Mouse (Mus musculus) myocyte (in vitro differentiated cells): ENCODE measurements around the gene Rxfp4. TPM values are rescaled to one million over a fixed set of nuclear protein-coding genes. Genes with fewer than 3 reads are reported as not detected.

Source experiments
- H3K27me3 ChIP-seq: one replicate; pipeline ENCODE4 v1.6.1; 2011; ENCODE audit not compliant: control insufficient read depth, insufficient read depth, insufficient read length
- H3K36me3 ChIP-seq: one replicate; pipeline ENCODE4 v1.6.1; 2011; ENCODE audit not compliant: control insufficient read depth, insufficient read depth
- H3K4me2 ChIP-seq: one replicate; pipeline ENCODE4 v1.6.1; 2011; ENCODE audit warnings: low read depth, control low read depth
- H3K4me3 ChIP-seq: one replicate; pipeline ENCODE4 v1.5.1; 2011; ENCODE audit warnings: mild to moderate bottlenecking, control low read depth, moderate library complexity
- H3K79me2 ChIP-seq: one replicate; pipeline ENCODE4 v1.6.1; 2011; ENCODE audit not compliant: control insufficient read depth, insufficient read depth
- H3ac ChIP-seq: one replicate; pipeline ENCODE4 v1.6.1; 2011; ENCODE audit not compliant: control insufficient read depth, insufficient read length
- CEBPB ChIP-seq: IDR thresholded peaks from 2 replicates; pipeline ENCODE4 v1.6.1; 2011; ENCODE audit warnings: mild to moderate bottlenecking, moderate library complexity; ENCODE audit not compliant: poor library complexity, insufficient read depth, severe bottlenecking
- E2F4 ChIP-seq: IDR thresholded peaks from one replicate; pipeline ENCODE4 v1.6.1; 2011; ENCODE audit warnings: mild to moderate bottlenecking, control low read depth, moderate library complexity; ENCODE audit not compliant: insufficient read depth
- MAX ChIP-seq: IDR thresholded peaks from one replicate; pipeline ENCODE4 v1.6.1; 2011; ENCODE audit warnings: low read depth, mild to moderate bottlenecking, control low read depth
- MYOD1 ChIP-seq, 3 experiments: IDR thresholded peaks; one replicate each; pipeline ENCODE4 v1.6.1; 2011; ENCODE audit warnings: control low read depth in 2 of 3, low read depth in 2 of 3, mild to moderate bottlenecking in 2 of 3, moderate library complexity in 1 of 3; ENCODE audit not compliant: insufficient read length in 2 of 3, control insufficient read depth in 1 of 3
- MYOG ChIP-seq, 3 experiments: IDR thresholded peaks; one replicate each; pipeline ENCODE4 v1.6.1; 2011; ENCODE audit warnings: control low read depth in 2 of 3, low read depth in 2 of 3, mild to moderate bottlenecking in 2 of 3; ENCODE audit not compliant: insufficient read length in 2 of 3, control insufficient read depth in 1 of 3, insufficient read depth in 1 of 3
- POLR2A ChIP-seq: IDR thresholded peaks from one replicate; pipeline ENCODE4 v1.6.1; 2011; ENCODE audit warnings: low read depth, mild to moderate bottlenecking, control low read depth, moderate library complexity; ENCODE audit not compliant: insufficient read length
- POLR2AphosphoS2 ChIP-seq: IDR thresholded peaks from one replicate; pipeline ENCODE4 v1.6.1; 2011; ENCODE audit warnings: low read depth, control low read depth; ENCODE audit not compliant: insufficient read length
- REST ChIP-seq: IDR thresholded peaks from one replicate; pipeline ENCODE4 v1.6.1; 2011; ENCODE audit warnings: mild to moderate bottlenecking, control low read depth, moderate library complexity; ENCODE audit not compliant: insufficient read depth, insufficient read length
- SRF ChIP-seq: IDR thresholded peaks from one replicate; pipeline ENCODE4 v1.6.1; 2011; ENCODE audit warnings: low read depth; ENCODE audit not compliant: control insufficient read depth, insufficient read length
- TCF12 ChIP-seq: IDR thresholded peaks from one replicate; pipeline ENCODE4 v1.6.1; 2011; ENCODE audit warnings: mild to moderate bottlenecking, control low read depth; ENCODE audit not compliant: poor library complexity, insufficient read depth, severe bottlenecking
- TCF3 ChIP-seq: IDR thresholded peaks from one replicate; pipeline ENCODE4 v1.6.1; 2011; ENCODE audit warnings: low read depth, control low read depth; ENCODE audit not compliant: insufficient read length
- USF1 ChIP-seq: IDR thresholded peaks from one replicate; pipeline ENCODE4 v1.6.1; 2011; ENCODE audit warnings: low read depth, mild to moderate bottlenecking, control low read depth, moderate library complexity
- polyA plus RNA-seq: library from polyadenylated mRNA; unstranded; fragments of >200 nt; fragmentation: generic; extraction: Trizol; gene quantifications from one replicate; pipeline ENCODE4 v1.2.1, GENCODE M21; 2012; ENCODE audit warnings: missing spikeins

The Rxfp4 gene
- polyA plus RNA-seq, 1 experiment, result not detected

- TF ChIP-seq MYOD1 (IDR thresholded peaks at IDR 0.05; ENCODE audit: control insufficient read depth in 1 of 3, insufficient read length in 2 of 3, low read depth in 2 of 3) (no peak), TCF12 (no peak), POLR2AphosphoS2 (no peak), CEBPB (no peak), USF1 (no peak), MYOG (IDR thresholded peaks at IDR 0.05; ENCODE audit: control insufficient read depth in 1 of 3, insufficient read depth in 1 of 3, insufficient read length in 2 of 3, low read depth in 2 of 3) (no peak), POLR2A (no peak), MAX (no peak)
- Histone ChIP-seq H3K4me2 (no peak overlapping the region), H3ac (no peak overlapping the region), H3K79me2 (peaks cover 63% of the 10 kb centered on the region), H3K27me3 (no peaks in the 10 kb centered on the region), H3K4me3 (no peak overlapping the region), H3K36me3 (peaks cover 79% of the 10 kb centered on the region)
Measured at GRCm38 (mm10) chr3:88633056-88633455, 19.9 kb downstream of the Rxfp4 start.

DNA sequence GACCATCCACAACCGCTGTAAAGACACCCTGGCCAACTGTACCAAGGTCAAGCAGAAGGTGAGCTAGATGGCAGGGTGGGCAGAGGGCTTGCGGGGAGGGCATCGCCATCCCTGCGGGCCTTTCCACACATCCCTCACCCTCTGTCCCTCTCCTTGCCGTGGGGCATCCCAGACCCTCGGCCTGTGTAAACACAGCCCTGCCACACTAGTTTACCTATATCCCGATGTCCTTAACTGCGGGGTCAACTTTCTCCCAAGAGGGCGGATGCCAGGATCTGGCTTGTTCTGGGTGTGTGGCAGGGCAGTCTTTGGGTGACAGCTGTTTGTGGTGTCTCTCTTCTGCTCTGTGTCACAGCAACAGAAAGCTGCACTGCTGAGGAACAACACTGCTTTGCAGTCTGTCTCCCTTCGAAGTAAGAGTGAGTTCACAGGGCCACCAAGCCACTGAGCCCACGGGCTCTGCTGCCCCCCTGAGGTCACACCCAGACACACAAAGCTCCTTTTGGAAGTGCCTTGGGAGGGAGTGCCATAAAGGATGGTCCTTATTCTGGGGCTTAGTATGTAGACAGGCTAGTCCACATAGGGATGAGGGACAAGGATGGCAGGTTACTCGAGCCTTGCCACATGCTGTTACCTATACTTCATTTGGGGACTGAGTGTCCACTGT, 20.9 kb downstream of the Rxfp4 start:
- Histone ChIP-seq H3K4me2 (peak overlapping the region; percentile 62), H3ac (no peak overlapping the region), H3K4me3 (no peak overlapping the region), H3K27me3 (no peaks in the 10 kb centered on the region), H3K36me3 (peaks cover 69% of the 10 kb centered on the region), H3K79me2 (peaks cover 72% of the 10 kb centered on the region)
- TF ChIP-seq CEBPB (no peak), POLR2A (peak; percentile 39), MYOG (IDR thresholded peaks at IDR 0.05; ENCODE audit: control insufficient read depth in 1 of 3, insufficient read depth in 1 of 3, insufficient read length in 2 of 3, low read depth in 2 of 3) (peak; percentile 71 to 93 (median 90)), USF1 (no peak), TCF12 (peak; percentile 59), POLR2AphosphoS2 (peak; percentile 69), MYOD1 (IDR thresholded peaks at IDR 0.05; ENCODE audit: control insufficient read depth in 1 of 3, insufficient read length in 2 of 3, low read depth in 2 of 3) (peak; percentile 39 to 88 (median 73)), MAX (no peak), SRF (peak; percentile 16), REST (no peak)

DNA sequence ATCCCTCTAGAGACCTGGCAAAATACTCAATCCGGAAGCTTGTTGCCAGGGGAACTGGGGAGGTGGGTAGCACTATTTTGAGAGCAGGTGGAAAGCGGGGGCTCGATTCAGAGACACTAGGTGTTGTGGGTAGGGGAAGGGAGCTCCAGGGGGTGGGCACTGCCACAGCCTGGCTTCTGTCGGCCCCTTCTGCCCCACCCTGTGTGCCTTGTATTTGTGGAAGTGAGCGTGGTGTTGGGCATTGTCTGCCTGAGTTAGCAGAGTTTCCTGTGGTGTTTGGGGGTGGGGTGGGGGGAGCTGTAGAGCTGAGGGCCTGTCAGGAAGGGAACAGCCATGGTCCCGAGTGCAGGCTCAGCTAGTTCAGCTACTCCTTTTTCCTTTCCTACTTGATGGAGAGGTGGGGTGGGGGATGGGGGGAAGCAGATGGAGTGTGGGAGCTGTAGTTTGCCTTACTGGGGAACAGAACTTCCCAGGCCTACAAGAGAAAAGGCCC, 22.0 kb downstream of the Rxfp4 start:
- Histone ChIP-seq H3K27me3 (no peaks in the 10 kb centered on the region), H3K4me3 (no peak overlapping the region), H3K4me2 (peak overlapping the region; percentile 62), H3K36me3 (peaks cover 62% of the 10 kb centered on the region), H3K79me2 (peaks cover 80% of the 10 kb centered on the region), H3ac (no peak overlapping the region)
- TF ChIP-seq MYOD1 (IDR thresholded peaks at IDR 0.05; ENCODE audit: control insufficient read depth in 1 of 3, insufficient read length in 2 of 3, low read depth in 2 of 3) (peak in 1 of 3 experiments; percentile 68), CEBPB (no peak), USF1 (no peak), MYOG (IDR thresholded peaks at IDR 0.05; ENCODE audit: control insufficient read depth in 1 of 3, insufficient read depth in 1 of 3, insufficient read length in 2 of 3, low read depth in 2 of 3) (peak in 1 of 3 experiments; percentile 63), POLR2AphosphoS2 (peak; percentile 49), REST (no peak), E2F4 (no peak), TCF3 (no peak), MAX (no peak), POLR2A (peak; percentile 57)

DNA sequence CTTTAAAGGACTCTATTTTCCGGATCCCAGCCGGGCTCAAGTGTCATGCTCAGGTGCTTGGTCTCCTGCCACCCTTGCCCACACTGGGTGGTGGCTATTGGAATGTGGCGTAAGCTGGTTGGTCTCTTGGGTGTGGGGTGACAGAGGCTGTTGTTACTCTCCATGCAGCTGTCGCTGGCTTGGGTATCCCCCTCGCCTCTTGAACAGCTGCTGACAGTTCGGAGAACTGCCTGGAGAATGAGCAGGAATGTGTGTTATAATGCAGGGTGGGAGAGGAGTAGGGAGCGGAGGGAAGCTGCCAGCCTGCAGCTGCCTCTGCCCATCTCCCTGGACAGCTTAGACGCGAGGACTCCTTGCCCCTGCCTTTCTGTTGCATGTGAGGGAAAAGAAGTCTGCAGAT, 22.9 kb downstream of the Rxfp4 start:
- H3K4me2 ChIP-seq, result peak overlapping the region; percentile 96
- no peaks in the 10 kb centered on the region for H3K27me3 ChIP-seq
- no peak overlapping the region for H3K4me3 ChIP-seq
- TF ChIP-seq MAX, result no peak
- no peak for TF ChIP-seq CEBPB
- TF ChIP-seq E2F4, result no peak
- TF ChIP-seq MYOG (IDR thresholded peaks at IDR 0.05; ENCODE audit: control insufficient read depth in 1 of 3, insufficient read depth in 1 of 3, insufficient read length in 2 of 3, low read depth in 2 of 3), result peak; percentile 98 to 100 (median 99)
- peak; percentile 56 for TF ChIP-seq POLR2A
- peak; percentile 92 for TF ChIP-seq POLR2AphosphoS2
- peak; percentile 96 for TF ChIP-seq TCF12
- peak; percentile 89 for TF ChIP-seq TCF3
- peak; percentile 64 for TF ChIP-seq SRF
- TF ChIP-seq USF1, result no peak
- TF ChIP-seq REST, result no peak
- peak; percentile 99 to 100 (median 100) for TF ChIP-seq MYOD1 (IDR thresholded peaks at IDR 0.05; ENCODE audit: control insufficient read depth in 1 of 3, insufficient read length in 2 of 3, low read depth in 2 of 3)
- H3K36me3 ChIP-seq, result peaks cover 62% of the 10 kb centered on the region
- H3ac ChIP-seq, result no peak overlapping the region
- H3K79me2 ChIP-seq, result peaks cover 89% of the 10 kb centered on the region
